19 mouse cellular contexts compared by ENCODE assay signal in genomic region chr15:31989093-31989492, GRCm38 (mm10).
DNase-seq lines count a peak whose midpoint lies in the region; ATAC-seq lines count a peak whose summit lies in the region.
"Had no signal": no experiment of that assay in that cellular context is flagged by ENCODE, and none has a peak within 500 bp of the region (broad histone marks: within the 10 kb centered on the region; RNA-seq: fewer than 3 reads in every experiment).

No protein-coding gene starts in this region.

- H3K9ac ChIP-seq in midbrain, embryonic 14.5 days (replicated peaks; ENCODE audit: low read length): no peak overlapping the region
- H3K9ac ChIP-seq in midbrain, embryonic 13.5 days (replicated peaks): no peak overlapping the region
- H3K9ac ChIP-seq: hindbrain, embryonic 15.5 days; stomach, embryonic 15.5 days had no signal

- H3K9me3 ChIP-seq in midbrain, embryonic 14.5 days (ENCODE audit: control insufficient read depth, low read length): no peaks in the 10 kb centered on the region
- no peaks in the 10 kb centered on the region for H3K9me3 ChIP-seq in midbrain, embryonic 13.5 days
- H3K9me3 ChIP-seq: hindbrain, embryonic 15.5 days; midbrain, embryonic 10.5 days; stomach, embryonic 15.5 days had no signal

- no peaks in the 10 kb centered on the region for H3K27me3 ChIP-seq in midbrain, embryonic 14.5 days (ENCODE audit: control insufficient read depth, insufficient read depth, low read length)
- H3K27me3 ChIP-seq in midbrain, embryonic 13.5 days: no peaks in the 10 kb centered on the region
- H3K27me3 ChIP-seq: hindbrain, embryonic 15.5 days; stomach, embryonic 15.5 days had no signal

- 76% methylated on average over 2 of the region's 2 CpGs for WGBS in midbrain, embryonic 14.5 days
- 90% methylated on average over 2 of the region's 2 CpGs for WGBS in midbrain, embryonic 13.5 days

- no peaks in the 10 kb centered on the region for H3K4me1 ChIP-seq in midbrain, embryonic 14.5 days (ENCODE audit: control insufficient read depth, insufficient read depth, low read length)
- H3K4me1 ChIP-seq in midbrain, embryonic 13.5 days (replicated peaks): 0 out of 2 replicates have a peak, but pooled peaks cover 6% of the 10 kb centered on the region
- H3K4me1 ChIP-seq: midbrain, embryonic 10.5 days; stomach, embryonic 15.5 days had no signal

- no peak overlapping the region for H3K27ac ChIP-seq in midbrain, embryonic 14.5 days (replicated peaks; ENCODE audit: low read depth, low read length)
- no peak overlapping the region for H3K27ac ChIP-seq in midbrain, embryonic 13.5 days
- H3K27ac ChIP-seq: hindbrain, embryonic 15.5 days; midbrain, embryonic 10.5 days; stomach, embryonic 15.5 days had no signal

- no peak overlapping the region for H3K4me2 ChIP-seq in midbrain, embryonic 14.5 days (ENCODE audit: low read length)
- no peak overlapping the region for H3K4me2 ChIP-seq in midbrain, embryonic 13.5 days (replicated peaks)
- H3K4me2 ChIP-seq: hindbrain, embryonic 15.5 days; stomach, embryonic 15.5 days had no signal

- no peaks in the 10 kb centered on the region for H3K36me3 ChIP-seq in midbrain, embryonic 14.5 days (ENCODE audit: control insufficient read depth, insufficient read depth, low read length)
- H3K36me3 ChIP-seq in midbrain, embryonic 13.5 days: no peaks in the 10 kb centered on the region
- H3K36me3 ChIP-seq: hindbrain, embryonic 15.5 days; midbrain, embryonic 10.5 days; stomach, embryonic 15.5 days had no signal

- H3K4me3 ChIP-seq in midbrain, embryonic 14.5 days (replicated peaks; ENCODE audit: low read depth, low read length): no peak overlapping the region
- no peak overlapping the region for H3K4me3 ChIP-seq in midbrain, embryonic 13.5 days (replicated peaks)
- H3K4me3 ChIP-seq: hindbrain, embryonic 15.5 days; midbrain, embryonic 10.5 days; stomach, embryonic 15.5 days had no signal

- ATAC-seq in midbrain, embryonic 14.5 days (ENCODE audit: low FRiP score, low TSS enrichment): no peak
- ATAC-seq in midbrain, embryonic 13.5 days: no peak

- peak; percentile 43 for DNase-seq in heart, adult 11 months
- DNase-seq in heart, postnatal 4 days: no peak
- peak; percentile 5 for DNase-seq in midbrain, embryonic 14.5 days
- peak; percentile 47 for DNase-seq in cerebellum, adult 8-10 months
- peak; percentile 41 to 53 for DNase-seq in cerebellum, postnatal 25 days
- no peak for DNase-seq in ovary, postnatal 10 days (ENCODE audit: low spot score)
- DNase-seq: adrenal gland, postnatal 10 days; heart, postnatal 10 days; kidney, adult 11 months; kidney, postnatal 14 days; liver; lung, adult 18-20 months; lung, postnatal 36 days; spleen, adult 18-20 months; thymus, postnatal 14 days had no signal

Comparison
In these comparisons a context has a peak if more than half of its experiments do, and no peak if none do; other contexts are left out.
1. DNase-seq: peak in heart, adult 11 months (single experiment), midbrain, embryonic 14.5 days (single experiment), cerebellum, adult 8-10 months (single experiment) and cerebellum, postnatal 25 days (2 of 2); none in heart, postnatal 4 days (single experiment) and ovary, postnatal 10 days (single experiment).